Mouse (Mus musculus): ENCODE measurements around the gene Pdia6. TPM values are rescaled to one million over a fixed set of nuclear protein-coding genes. Genes with fewer than 3 reads are reported as not detected.

Gene Pdia6
- total RNA-seq (2021) (100 to 1,000 TPM; 106 to 122 TPM), polyA plus RNA-seq (2012; rRNA removed) (36.2 and 65.7 TPM in 2 replicates)
- long read RNA-seq, transcript Pdia6-201 (13 exons, 2,175 nt) = major isoform, 156 of 161 reads
- long read RNA-seq, partial matches to known transcripts = 3 of 161 reads
- long read RNA-seq, other reads (novel, unspliced or antisense) = 2 of 161 reads

DNA sequence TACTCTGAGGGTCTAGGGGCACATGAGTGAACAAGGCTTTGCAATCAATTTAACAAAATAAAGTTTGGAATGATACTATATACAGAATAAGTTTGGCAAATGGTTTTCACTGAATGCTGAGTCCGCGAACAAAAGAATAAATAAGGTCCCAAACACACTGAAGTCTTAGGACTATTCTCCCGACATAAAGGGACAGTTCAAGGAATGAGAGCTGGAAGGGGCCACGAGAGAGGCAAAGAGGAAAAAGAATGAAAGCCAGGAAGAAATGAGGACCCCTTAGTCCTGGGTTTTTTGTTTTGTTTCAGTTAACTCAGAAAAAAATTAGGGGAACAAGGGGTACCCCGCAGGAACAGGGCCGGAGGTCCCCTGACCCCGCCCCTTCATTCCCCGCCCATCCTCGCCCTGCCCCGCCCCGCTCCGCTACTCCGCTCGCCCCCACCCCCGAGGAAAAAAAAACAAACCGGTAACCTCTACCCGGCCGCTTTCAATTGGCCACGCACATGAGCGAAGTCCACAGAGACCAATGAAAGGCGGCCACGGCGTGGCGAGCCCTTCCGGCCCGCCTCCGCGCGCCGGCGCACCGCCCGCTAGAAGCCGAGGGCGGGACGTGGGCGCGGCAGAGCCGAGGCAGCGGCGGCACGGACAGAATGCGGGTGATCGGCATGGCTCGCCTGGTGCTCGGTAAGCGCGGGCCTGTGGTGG, at the start of gene Pdia6:
Gene Pdia6, plus strand, starts transcription at position 575 of the 702 bp plus-strand sequence.
- Histone ChIP-seq H3K27ac (peak within 1 kb of the TSS; percentile 82), H3K4me3 (peak within 1 kb of the TSS; percentile 93), H3K9ac (ENCODE audit: low read depth, low read length) (peak within 1 kb of the TSS; percentile 97), H3K36me3 (ENCODE audit: control insufficient read depth, insufficient read depth, low read length) (peaks cover 3% of the 10 kb centered on the region), H3K79me2 (replicated peaks; ENCODE audit: control insufficient read depth, insufficient read depth, low read length) (peaks cover 2% of the 10 kb centered on the region; the same call in 1 of the 2 replicates), H3K27me3 (ENCODE audit: control insufficient read depth, insufficient read depth, low read length) (no peaks in the 10 kb centered on the region), H3K4me1 (ENCODE audit: control insufficient read depth, insufficient read depth, low read length) (peaks cover 15% of the 10 kb centered on the region)
- TF ChIP-seq POLR2A (IDR thresholded peaks at IDR 0.05; ENCODE audit: insufficient read depth, low read depth, low read length) (peak; percentile 82), CTCF (IDR thresholded peaks at IDR 0.05) (no peak), EP300 (IDR thresholded peaks at IDR 0.05; ENCODE audit: insufficient read depth, low read depth, low read length) (no peak)
- intact Hi-C loops (cut with DNase I) = loop anchor here (5.0 kb wide), 2 partner anchors 81 to 281 kb away; partner anchors contain the start of gene Nol10
- DNase-seq = peak; percentile 95
- 1% methylated on average over 47 of the region's 48 CpGs for WGBS

- Histone ChIP-seq H3K4me1 (ENCODE audit: control insufficient read depth, insufficient read depth, low read length) (no peaks in the 10 kb centered on the region), H3K27me3 (ENCODE audit: control insufficient read depth, insufficient read depth, low read length) (no peaks in the 10 kb centered on the region), H3K36me3 (ENCODE audit: control insufficient read depth, insufficient read depth, low read length) (no peaks in the 10 kb centered on the region), H3K79me2 (replicated peaks; ENCODE audit: control insufficient read depth, insufficient read depth, low read length) (no peaks in the 10 kb centered on the region), H3K27ac (no peak overlapping the region), H3K4me3 (no peak overlapping the region), H3K9ac (ENCODE audit: low read depth, low read length) (no peak overlapping the region)
- intact Hi-C loops (cut with DNase I) = no loop called here
- 61% methylated on average over 8 of the region's 8 CpGs for WGBS
- TF ChIP-seq CTCF (IDR thresholded peaks at IDR 0.05) (no peak), POLR2A (IDR thresholded peaks at IDR 0.05; ENCODE audit: insufficient read depth, low read depth, low read length) (no peak), EP300 (IDR thresholded peaks at IDR 0.05; ENCODE audit: insufficient read depth, low read depth, low read length) (no peak)
- no peak for DNase-seq
Observed at GRCm38 (mm10) chr12:17218390-17218789, 48.0 kb upstream of the Pdia6 start.

DNA sequence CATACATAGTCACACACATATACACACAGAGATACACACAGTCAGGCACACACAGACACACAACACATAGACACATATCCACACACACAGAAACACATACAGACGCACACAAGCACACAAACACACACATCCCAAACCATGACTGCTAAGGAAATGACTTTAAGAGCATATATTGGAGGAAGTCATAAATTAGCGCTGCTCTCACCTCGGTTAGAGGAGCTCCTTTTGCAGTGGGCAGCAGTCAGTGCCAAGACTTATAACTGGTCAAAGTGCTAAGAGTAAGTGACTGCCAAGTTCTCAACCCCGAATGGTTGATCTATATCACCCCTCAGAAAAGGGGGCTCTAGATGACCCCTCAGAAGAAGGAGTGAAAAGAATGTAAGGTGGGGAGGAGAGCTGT, 47.2 kb upstream of the Pdia6 start:
- Histone ChIP-seq H3K27me3 (ENCODE audit: control insufficient read depth, insufficient read depth, low read length) (no peaks in the 10 kb centered on the region), H3K9ac (ENCODE audit: low read depth, low read length) (no peak overlapping the region), H3K4me1 (ENCODE audit: control insufficient read depth, insufficient read depth, low read length) (no peaks in the 10 kb centered on the region), H3K27ac (no peak overlapping the region), H3K79me2 (replicated peaks; ENCODE audit: control insufficient read depth, insufficient read depth, low read length) (no peaks in the 10 kb centered on the region), H3K36me3 (ENCODE audit: control insufficient read depth, insufficient read depth, low read length) (no peaks in the 10 kb centered on the region), H3K4me3 (no peak overlapping the region)
- no peak for TF ChIP-seq POLR2A (IDR thresholded peaks at IDR 0.05; ENCODE audit: insufficient read depth, low read depth, low read length)
- no peak for TF ChIP-seq EP300 (IDR thresholded peaks at IDR 0.05; ENCODE audit: insufficient read depth, low read depth, low read length)
- TF ChIP-seq CTCF (IDR thresholded peaks at IDR 0.05) = no peak
- WGBS = 66% methylated on average over 4 of the region's 4 CpGs
- intact Hi-C loops (cut with DNase I) = no loop called here
- no peak for DNase-seq

DNA sequence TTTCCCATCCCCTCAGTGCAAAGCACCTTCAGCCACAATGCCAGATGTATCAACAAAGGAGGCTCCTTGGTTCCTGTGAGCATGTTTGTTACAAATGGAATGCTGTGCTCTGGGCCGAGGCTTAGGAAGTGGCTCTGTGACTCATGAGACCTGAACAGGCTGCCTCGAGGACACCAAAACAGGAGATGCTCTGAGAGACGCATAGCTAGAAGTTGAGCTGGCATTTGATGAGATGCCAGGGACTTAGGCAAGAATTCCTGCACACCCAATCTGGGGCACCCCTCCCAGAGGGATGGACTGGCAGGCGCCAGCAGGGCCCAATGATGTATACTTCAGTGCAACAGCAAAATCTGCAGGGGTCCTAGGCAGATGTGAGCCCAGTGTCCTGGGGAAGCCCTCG, 45.7 kb upstream of the Pdia6 start:
- DNase-seq = no peak
- 47% methylated on average over 5 of the region's 5 CpGs for WGBS
- intact Hi-C loops (cut with DNase I) = no loop called here
- no peaks in the 10 kb centered on the region for H3K4me1 ChIP-seq (ENCODE audit: control insufficient read depth, insufficient read depth, low read length)
- no peak overlapping the region for H3K27ac ChIP-seq
- no peak overlapping the region for H3K9ac ChIP-seq (ENCODE audit: low read depth, low read length)
- TF ChIP-seq POLR2A (IDR thresholded peaks at IDR 0.05; ENCODE audit: insufficient read depth, low read depth, low read length) (no peak), EP300 (IDR thresholded peaks at IDR 0.05; ENCODE audit: insufficient read depth, low read depth, low read length) (no peak), CTCF (IDR thresholded peaks at IDR 0.05) (no peak)
- no peaks in the 10 kb centered on the region for H3K36me3 ChIP-seq (ENCODE audit: control insufficient read depth, insufficient read depth, low read length)
- H3K4me3 ChIP-seq = no peak overlapping the region
- no peaks in the 10 kb centered on the region for H3K27me3 ChIP-seq (ENCODE audit: control insufficient read depth, insufficient read depth, low read length)
- no peaks in the 10 kb centered on the region for H3K79me2 ChIP-seq (replicated peaks; ENCODE audit: control insufficient read depth, insufficient read depth, low read length)

GRCm38 (mm10) chr12:17221891-17222428, 44.4 kb upstream of the Pdia6 start:
- no peak for DNase-seq
- WGBS = 43% methylated on average over 5 of the region's 5 CpGs
- H3K79me2 ChIP-seq (replicated peaks; ENCODE audit: control insufficient read depth, insufficient read depth, low read length) = no peaks in the 10 kb centered on the region
- no peak overlapping the region for H3K27ac ChIP-seq
- H3K4me1 ChIP-seq (ENCODE audit: control insufficient read depth, insufficient read depth, low read length) = no peaks in the 10 kb centered on the region
- intact Hi-C loops (cut with DNase I) = no loop called here
- TF ChIP-seq CTCF (IDR thresholded peaks at IDR 0.05) (peak; percentile 70), POLR2A (IDR thresholded peaks at IDR 0.05; ENCODE audit: insufficient read depth, low read depth, low read length) (no peak)
- no peak overlapping the region for H3K9ac ChIP-seq (ENCODE audit: low read depth, low read length)
- no peaks in the 10 kb centered on the region for H3K27me3 ChIP-seq (ENCODE audit: control insufficient read depth, insufficient read depth, low read length)
- no peaks in the 10 kb centered on the region for H3K36me3 ChIP-seq (ENCODE audit: control insufficient read depth, insufficient read depth, low read length)
- no peak overlapping the region for H3K4me3 ChIP-seq

DNA sequence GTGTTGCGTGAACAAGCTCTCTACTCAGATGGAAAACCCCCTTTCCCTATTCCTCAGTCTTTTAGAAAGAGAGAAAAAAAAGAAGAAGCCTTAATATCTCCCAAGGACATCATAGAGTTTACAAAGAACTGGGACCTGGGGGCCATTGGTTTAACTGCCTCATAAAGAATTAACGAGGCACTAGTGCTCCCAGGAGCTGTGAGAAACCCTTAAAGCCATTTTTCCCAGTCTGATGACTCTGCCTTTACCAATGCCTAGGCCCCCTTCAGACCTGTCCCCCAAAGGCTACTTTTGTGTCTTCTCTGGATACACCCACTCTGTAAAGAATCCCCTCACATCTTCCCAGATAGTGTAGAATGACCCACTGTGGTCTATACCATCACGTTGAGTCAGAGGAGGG, 43.3 kb upstream of the Pdia6 start:
- no peak overlapping the region for H3K9ac ChIP-seq (ENCODE audit: low read depth, low read length)
- H3K79me2 ChIP-seq (replicated peaks; ENCODE audit: control insufficient read depth, insufficient read depth, low read length) = no peaks in the 10 kb centered on the region
- H3K36me3 ChIP-seq (ENCODE audit: control insufficient read depth, insufficient read depth, low read length) = no peaks in the 10 kb centered on the region
- no peak for DNase-seq
- H3K4me3 ChIP-seq = no peak overlapping the region
- intact Hi-C loops (cut with DNase I) = no loop called here
- WGBS = 67% methylated on average over 3 of the region's 3 CpGs
- no peaks in the 10 kb centered on the region for H3K27me3 ChIP-seq (ENCODE audit: control insufficient read depth, insufficient read depth, low read length)
- no peak overlapping the region for H3K27ac ChIP-seq
- TF ChIP-seq CTCF (IDR thresholded peaks at IDR 0.05) (no peak), POLR2A (IDR thresholded peaks at IDR 0.05; ENCODE audit: insufficient read depth, low read depth, low read length) (no peak), EP300 (IDR thresholded peaks at IDR 0.05; ENCODE audit: insufficient read depth, low read depth, low read length) (no peak)
- no peaks in the 10 kb centered on the region for H3K4me1 ChIP-seq (ENCODE audit: control insufficient read depth, insufficient read depth, low read length)
